Mouse (Mus musculus) thymus, postnatal 36 days (tissue): ENCODE measurements around the gene Lrig3.

Experiments used
- DNase-seq, 2 experiments: peaks; one replicate each; pipeline ENCODE4 v3.0.0; 2022; ENCODE audit warnings: mixed read lengths in 2 of 2

The Lrig3 gene

GRCm38 (mm10) chr10:126002818-126003506 lies 37.0 kb downstream of the Lrig3 start:
- DNase-seq, result no peak

DNA sequence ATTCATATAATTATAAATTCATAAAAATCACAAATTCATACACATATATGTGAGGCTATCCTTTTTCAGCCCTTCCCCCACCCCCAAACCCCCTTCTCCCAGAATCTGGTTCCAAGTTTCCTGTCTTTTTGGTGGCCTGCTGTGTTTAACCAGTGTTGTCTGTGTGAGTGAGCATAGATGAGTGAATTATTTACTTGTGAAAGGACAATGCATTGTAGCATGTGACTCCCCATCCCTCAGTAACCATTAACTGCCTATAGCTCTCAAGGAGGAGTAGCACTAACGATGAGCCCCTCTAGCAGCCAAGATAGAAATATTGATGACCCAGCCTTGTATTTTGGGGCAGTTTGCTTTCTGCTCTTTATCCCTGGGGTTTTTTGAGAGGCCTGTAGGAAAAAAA lies 37.9 kb downstream of the Lrig3 start:
- no peak for DNase-seq

DNA sequence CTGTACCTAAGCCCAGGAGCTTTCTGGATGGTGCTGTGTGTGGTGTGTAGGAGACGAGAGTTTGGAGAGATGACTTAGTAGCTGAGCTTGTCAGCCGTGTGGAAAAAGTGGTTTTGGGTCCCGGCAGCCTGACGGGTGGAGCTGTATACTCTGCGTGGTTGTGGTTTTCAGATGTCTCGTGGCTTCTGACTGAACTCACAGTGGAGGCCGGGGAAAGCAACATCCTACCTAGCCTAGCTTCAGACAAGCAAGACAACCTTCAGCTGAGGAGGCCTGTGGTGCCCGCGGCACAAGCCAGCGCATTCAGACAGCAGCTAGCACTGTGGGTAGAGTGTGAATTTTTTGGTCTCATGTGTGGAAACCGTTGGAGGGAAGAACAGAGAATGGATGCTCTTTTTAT lies 47.7 kb downstream of the Lrig3 start:
- no peak for DNase-seq

GRCm38 (mm10) chr10:126014673-126015072 lies 48.7 kb downstream of the Lrig3 start:
- DNase-seq, result no peak

- DNase-seq, result no peak
These were observed 49.7 kb downstream of the Lrig3 start for GRCm38 (mm10) chr10:126015644-126016043.

DNA sequence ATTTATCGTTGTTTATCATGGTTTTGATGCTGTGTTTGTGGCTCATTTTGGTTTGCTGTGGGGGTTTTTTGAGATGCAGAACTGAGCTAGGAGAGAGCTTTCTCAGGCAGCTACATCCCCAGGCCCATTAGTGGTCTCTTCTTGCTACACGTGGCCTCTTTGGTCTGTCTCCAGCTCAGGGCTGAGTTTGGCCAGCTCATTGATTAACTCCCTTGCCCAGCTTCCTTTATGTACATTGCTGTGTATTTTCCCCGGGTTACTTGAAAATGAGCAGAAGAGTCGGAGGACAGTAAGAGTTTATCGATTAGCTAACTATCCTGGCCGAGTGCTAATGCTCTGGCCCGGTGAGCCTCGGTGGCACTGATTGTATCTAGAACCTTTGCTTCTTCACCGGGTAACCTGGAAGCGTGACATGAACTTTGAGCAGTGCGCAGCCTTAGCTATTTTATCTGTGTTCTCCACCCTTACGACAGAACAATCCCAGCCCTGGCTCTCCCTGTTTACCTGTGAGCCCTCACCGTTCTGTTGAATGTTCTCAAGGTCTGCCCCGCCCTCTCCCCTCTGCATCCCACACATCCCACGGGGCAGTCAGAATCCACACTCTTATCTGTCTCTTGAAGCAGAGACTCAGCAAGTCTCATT lies 53.5 kb downstream of the Lrig3 start:
- no peak for DNase-seq

DNA sequence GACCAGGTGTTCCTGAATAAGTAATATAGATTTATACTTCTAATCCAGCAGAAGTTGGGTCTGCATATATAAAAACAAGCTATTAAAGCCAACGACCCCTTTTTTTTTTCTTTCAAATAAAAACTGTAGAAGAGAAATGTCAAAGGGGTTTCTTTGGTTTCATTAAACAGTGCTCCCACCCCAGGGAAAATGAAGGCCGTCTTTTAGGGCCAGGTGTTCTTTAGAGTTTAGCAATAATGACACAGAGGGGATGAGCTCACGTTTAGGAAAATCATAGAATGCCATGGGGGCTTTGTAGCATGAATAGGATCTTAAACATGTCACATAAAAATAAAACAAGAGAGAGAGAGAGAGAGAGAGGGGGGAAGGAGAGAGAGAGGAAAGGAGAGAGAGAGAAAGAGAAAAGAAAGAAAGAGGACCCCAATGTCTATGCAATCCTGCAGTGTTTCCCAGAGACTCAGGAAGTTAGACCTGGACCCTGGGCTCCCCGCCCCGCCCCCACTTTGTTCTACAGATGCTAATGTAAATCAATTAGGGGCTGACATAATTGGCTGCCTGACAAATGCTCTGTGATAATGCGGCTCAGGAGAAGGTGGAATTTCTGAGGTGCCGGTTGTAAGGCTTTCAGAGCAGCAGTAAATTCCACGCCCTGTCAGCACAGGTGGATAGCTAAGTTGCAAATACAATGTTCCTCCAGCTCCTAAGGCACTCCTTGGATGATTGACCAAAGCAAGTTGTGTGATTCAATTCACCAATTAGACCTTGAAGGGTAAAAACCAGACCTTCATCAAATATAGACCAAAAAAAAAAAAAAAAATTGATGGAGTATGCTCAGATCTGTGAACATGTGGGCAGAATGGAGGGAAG lies 62.8 kb downstream of the Lrig3 start:
- DNase-seq, result no peak

DNA sequence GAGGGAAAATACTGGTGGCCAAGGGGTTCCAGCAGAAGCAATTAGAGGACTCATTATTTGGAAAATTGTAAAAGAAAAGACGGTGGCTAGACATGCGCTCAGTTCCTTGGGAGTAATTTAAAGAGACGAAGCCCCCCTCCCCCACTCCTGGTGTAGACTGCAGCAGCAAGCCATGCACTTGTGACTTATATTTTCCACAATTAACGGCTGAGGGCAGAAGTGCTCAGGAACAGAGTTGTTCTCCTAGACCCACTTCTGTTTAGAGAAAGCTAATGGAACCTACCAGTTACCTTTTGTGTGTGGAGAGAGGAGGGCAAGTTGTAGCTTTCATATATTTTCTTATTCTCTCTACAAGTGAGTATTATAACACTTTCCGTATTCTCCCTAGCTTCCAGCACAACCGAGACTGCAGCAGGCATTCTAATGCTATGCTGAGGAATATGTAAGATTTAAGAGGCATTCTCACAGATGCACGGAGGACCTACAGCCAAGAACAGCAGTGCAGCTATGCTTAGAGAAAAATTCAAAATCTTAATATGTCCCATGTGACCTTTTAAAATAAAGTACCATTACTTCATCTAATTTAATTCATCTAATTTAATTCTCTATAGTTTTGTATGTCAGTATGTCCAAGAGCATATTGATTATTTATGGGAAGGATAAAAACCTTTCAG lies 63.6 kb downstream of the Lrig3 start:
- no peak for DNase-seq

- no peak for DNase-seq
These were observed 90.9 kb downstream of the Lrig3 start for GRCm38 (mm10) chr10:126056881-126057280.

DNA sequence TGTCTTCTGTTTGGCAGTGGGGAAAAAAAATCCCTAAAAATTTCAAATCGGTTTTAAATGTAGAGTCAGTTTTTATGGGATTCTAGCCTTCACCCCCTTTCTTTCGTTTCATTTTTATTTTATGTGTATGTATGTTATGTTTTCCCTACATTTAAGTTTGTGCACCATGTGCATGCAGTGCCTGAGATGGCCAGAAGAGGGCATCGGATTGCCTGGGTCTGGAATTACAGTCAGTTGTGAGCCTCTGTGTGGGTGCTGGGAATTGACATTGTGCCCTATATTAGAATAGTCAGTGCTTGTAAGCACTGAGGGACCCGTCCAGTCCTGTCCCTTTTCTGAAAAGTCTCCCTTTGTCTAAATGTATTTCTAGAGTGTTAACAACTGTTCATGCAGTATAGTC lies 96.8 kb downstream of the Lrig3 start:
- no peak for DNase-seq
